Mouse (Mus musculus): ENCODE results near the gene Sema4b.

GRCm38 (mm10) chr7:80144695-80145094 is 41.9 kb upstream of the Sema4b start:
- TF ChIP-seq CTCF (IDR thresholded peaks at IDR 0.05) (no peak), POLR2A (IDR thresholded peaks at IDR 0.05; ENCODE audit: insufficient read depth, low read depth, low read length) (no peak), EP300 (IDR thresholded peaks at IDR 0.05; ENCODE audit: insufficient read depth, low read depth, low read length) (no peak)
